Mouse (Mus musculus) olfactory bulb, adult 2 months (tissue): Measurements from ENCODE around the gene Gm13420. TPM values are rescaled to one million over a fixed set of nuclear protein-coding genes. Genes with fewer than 3 reads are reported as not detected.

Experiments used
- H3K27ac ChIP-seq: fragments of 200-500 bp; 2 replicates; pipeline ENCODE4 v1.5.1; 2012; ENCODE audit warnings: low read depth, low read length; ENCODE audit not compliant: insufficient read depth
- H3K4me1 ChIP-seq: fragments of 200-500 bp; 2 replicates; pipeline ENCODE4 v1.6.1; 2012; ENCODE audit warnings: low read length; ENCODE audit not compliant: control insufficient read depth, insufficient read depth
- H3K4me3 ChIP-seq: fragments of 200-500 bp; 2 replicates; pipeline ENCODE4 v1.5.1; 2012; ENCODE audit warnings: mild to moderate bottlenecking, low read depth, low read length, moderate library complexity; ENCODE audit not compliant: insufficient read depth
- CTCF ChIP-seq: fragments of 200-500 bp; IDR thresholded peaks from 2 replicates; pipeline ENCODE4 v1.5.1; 2012; ENCODE audit warnings: low read depth, mild to moderate bottlenecking, low read length, moderate library complexity; ENCODE audit not compliant: insufficient read depth
- POLR2A ChIP-seq: fragments of 200-500 bp; IDR thresholded peaks from 2 replicates; pipeline ENCODE4 v1.6.1; 2012; ENCODE audit warnings: mild to moderate bottlenecking, low read depth, low read length, moderate library complexity; ENCODE audit not compliant: insufficient read depth
- WGBS: fragments of 180-500 bp; shearing (Covaris S2); methylation state at CpG from one replicate; pipeline ENCODE4 v1.1.7; 2018; 5-methylcytosine and 5-hydroxymethylcytosine counted together
- polyA plus RNA-seq: library from polyadenylated mRNA; stranded (reverse); fragments of >200 nt; gene quantifications from 2 replicates; pipeline ENCODE4 v1.2.4, GENCODE M21; 2012; ENCODE audit warnings: low replicate concordance; ENCODE audit not compliant: missing spikeins, insufficient read depth, insufficient read length

The Gm13420 gene
- polyA plus RNA-seq, 1 experiment, result not detected

DNA sequence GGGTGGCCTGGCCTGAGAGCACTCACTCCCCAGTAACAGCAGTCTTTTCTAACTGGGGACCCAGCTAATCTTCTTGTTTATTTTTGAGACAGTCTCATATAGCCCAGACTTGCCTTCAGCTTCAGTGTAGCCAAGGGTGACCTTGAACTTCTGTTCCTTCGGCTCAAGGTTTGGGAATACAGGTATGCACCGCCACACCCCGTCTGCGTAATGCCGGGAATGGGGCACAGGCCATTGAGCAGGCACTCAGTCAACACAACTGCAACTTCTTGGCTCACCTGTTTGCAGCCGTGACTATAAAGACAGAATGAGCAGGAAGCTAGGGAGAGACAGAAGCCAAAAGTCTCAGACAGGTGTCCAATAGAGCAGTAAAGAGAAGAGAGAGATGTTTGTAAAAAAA lies 7.2 kb downstream of the Gm13420 start:
- Histone ChIP-seq H3K4me3 (no peak overlapping the region), H3K4me1 (peaks cover 6% of the 10 kb centered on the region), H3K27ac (no peak overlapping the region)
- TF ChIP-seq POLR2A, result no peak
- no peak for TF ChIP-seq CTCF
- 88% methylated on average over 6 of the region's 6 CpGs for WGBS

DNA sequence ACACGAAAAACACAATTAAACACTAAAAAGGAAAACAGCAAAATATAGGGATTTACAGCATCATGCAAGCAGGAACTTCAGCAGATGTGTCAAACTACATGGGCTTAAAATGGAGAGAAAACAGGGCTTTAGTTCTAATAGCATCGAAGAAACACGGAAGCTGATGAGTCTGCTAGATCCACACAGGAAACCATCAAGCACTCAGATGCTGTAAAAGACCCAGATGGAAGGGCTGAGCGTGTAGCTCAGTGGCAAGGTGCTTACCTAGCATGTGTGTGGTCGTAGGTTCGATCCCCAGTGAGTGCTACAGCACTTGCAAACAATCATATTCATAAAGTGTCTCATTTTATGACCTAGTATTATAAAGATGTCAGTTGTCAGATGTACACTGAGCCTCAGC lies 10.3 kb downstream of the Gm13420 start:
- no peak for TF ChIP-seq CTCF
- no peak for TF ChIP-seq POLR2A
- H3K4me3 ChIP-seq, result no peak overlapping the region
- H3K4me1 ChIP-seq, result no peaks in the 10 kb centered on the region
- H3K27ac ChIP-seq, result no peak overlapping the region
- 90% methylated on average over 6 of the region's 6 CpGs for WGBS

DNA sequence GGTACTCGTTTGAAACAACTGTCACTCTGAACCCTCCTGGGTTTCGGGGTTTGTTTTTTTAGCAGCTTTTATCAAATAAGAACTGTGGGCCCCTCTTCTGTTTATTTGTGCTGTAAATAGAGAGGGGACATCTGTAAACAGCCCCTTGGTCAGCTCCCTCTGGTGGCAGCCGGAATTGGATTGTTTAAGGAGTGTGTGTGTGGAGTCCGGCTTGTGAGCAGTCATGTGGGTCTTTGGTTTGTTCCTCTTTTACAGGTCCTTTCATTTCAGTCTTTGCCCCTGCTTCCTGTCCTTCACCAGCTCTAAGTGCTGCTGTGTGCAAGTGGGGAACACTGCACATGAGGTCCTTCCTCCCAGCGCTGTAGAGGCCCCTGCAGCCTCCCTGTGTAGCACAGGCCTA lies 12.1 kb downstream of the Gm13420 start:
- Histone ChIP-seq H3K4me1 (no peaks in the 10 kb centered on the region), H3K4me3 (no peak overlapping the region), H3K27ac (no peak overlapping the region)
- WGBS, result 70% methylated on average over 5 of the region's 5 CpGs
- TF ChIP-seq POLR2A (no peak), CTCF (no peak)

DNA sequence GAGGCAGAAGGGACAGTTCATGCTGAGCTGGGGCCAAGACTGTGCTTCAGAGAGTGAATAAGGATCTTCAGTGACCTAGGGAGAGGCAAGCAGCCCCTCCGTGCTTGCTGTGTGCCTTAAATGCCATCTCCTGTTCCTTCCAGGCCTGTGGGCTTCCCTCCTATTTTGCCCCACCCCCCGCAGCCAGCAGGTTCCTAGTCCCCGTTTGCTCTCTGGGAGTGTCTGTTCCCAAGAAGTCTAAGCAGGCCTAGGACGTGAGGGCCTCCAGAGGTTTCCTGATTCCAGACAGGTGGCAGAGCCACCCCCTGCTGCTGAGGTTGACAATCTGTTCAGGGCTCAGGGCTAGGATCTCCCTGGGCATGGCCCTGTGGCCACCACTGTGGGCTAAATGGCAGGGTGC lies 12.7 kb downstream of the Gm13420 start:
- 72% methylated on average over 4 of the region's 4 CpGs for WGBS
- Histone ChIP-seq H3K27ac (no peak overlapping the region), H3K4me3 (no peak overlapping the region), H3K4me1 (no peaks in the 10 kb centered on the region)
- no peak for TF ChIP-seq POLR2A
- no peak for TF ChIP-seq CTCF

DNA sequence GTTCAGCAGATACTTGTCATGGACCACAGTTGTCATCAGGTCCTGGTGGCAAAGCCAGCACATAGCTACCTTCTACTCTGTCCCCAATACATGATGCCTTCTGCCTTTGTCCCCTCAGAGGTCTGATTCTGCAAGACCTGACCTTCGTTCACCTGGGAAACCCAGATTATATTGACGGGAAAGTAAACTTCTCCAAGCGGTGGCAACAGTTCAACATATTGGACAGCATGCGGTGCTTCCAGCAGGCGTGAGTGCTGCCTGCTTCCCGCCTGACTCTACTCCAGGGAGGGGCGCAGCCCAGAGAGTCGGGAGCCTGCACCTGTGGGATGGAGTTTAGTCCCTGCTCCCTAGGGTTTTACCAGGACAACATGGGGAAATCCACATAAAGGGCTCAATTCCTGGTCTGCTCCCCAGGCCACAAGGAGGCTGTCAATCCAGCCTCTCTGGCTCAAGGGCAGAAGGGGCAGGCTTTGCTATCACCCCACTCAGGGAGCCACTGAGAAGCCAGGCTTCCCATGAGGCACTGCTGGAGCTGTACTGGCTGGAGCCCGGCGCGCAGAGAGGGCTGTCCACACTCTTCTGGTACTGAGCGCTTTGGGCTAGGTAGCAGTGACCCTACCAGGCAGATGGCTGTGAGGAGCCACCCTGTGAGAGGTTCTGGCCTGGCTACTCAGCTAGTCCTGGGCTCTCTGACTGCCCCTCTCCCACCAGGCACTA lies 14.1 kb downstream of the Gm13420 start:
- Histone ChIP-seq H3K27ac (no peak overlapping the region), H3K4me3 (no peak overlapping the region), H3K4me1 (no peaks in the 10 kb centered on the region)
- no peak for TF ChIP-seq CTCF
- TF ChIP-seq POLR2A, result no peak
- WGBS, result 87% methylated on average over 12 of the region's 12 CpGs

DNA sequence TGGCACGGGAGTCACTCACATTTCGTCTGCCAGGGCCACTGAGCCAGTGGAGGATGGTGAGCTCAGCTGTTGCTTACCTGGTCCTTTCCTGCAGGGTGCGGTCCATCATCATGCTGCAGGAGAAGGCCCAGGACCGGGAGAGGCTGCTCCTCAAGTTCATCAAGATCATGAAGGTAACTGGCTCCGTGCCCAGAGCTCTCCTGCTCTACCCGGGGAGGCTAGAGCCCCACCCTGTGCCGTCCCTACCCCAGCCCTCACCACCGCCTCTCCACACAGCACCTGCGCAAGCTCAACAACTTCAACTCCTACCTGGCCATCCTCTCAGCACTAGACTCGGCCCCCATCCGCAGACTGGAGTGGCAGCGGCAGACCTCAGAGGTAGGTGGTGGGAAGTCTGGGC lies 15.8 kb downstream of the Gm13420 start:
- TF ChIP-seq CTCF, result no peak
- no peak for TF ChIP-seq POLR2A
- 92% methylated on average over 12 of the region's 12 CpGs for WGBS
- Histone ChIP-seq H3K27ac (no peak overlapping the region), H3K4me1 (no peaks in the 10 kb centered on the region), H3K4me3 (no peak overlapping the region)

DNA sequence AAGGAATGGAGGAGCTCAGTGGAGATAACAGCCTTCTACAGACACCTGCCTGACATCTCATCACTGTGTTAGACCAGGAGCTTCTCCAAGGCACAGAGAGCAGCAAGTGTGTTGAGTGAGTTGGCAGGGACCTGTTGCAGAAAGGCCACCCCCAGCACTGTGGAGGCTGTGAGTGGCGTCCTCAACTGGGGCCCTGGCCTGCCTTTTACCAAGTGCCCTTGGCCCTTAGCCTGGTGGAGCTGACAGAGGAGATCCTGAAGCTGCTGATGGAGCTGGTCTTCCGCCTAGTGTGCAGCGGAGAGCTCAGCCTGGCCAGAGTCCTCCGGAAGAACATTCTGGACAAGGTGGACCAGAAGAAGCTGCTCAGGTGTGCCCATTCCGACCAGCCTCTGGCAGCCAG lies 18.1 kb downstream of the Gm13420 start:
- 93% methylated on average over 5 of the region's 5 CpGs for WGBS
- no peak for TF ChIP-seq POLR2A
- TF ChIP-seq CTCF, result no peak
- H3K27ac ChIP-seq, result no peak overlapping the region
- no peaks in the 10 kb centered on the region for H3K4me1 ChIP-seq
- H3K4me3 ChIP-seq, result no peak overlapping the region

DNA sequence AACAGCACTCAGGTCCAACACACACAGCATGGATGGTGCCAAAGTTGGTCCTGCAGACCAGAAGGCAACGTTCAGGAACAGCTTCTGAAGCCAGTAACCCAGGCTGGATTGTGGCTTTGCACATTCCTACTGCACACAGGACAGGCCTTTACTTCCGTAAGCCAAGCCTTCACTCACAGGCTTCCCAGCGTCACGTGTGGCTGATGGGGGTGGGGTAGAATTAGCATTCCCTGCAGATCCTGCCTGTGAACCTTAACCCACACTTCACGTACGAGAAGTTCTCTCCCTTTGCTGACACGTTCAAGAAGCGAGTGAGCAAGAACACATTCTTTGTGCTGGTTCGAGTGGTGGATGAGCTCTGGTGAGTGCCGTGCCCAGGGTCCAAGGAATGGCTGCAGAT lies 18.9 kb downstream of the Gm13420 start:
- WGBS, result 87% methylated on average over 10 of the region's 10 CpGs
- no peak overlapping the region for H3K27ac ChIP-seq
- H3K4me1 ChIP-seq, result no peaks in the 10 kb centered on the region
- no peak overlapping the region for H3K4me3 ChIP-seq
- TF ChIP-seq POLR2A (no peak), CTCF (no peak)

DNA sequence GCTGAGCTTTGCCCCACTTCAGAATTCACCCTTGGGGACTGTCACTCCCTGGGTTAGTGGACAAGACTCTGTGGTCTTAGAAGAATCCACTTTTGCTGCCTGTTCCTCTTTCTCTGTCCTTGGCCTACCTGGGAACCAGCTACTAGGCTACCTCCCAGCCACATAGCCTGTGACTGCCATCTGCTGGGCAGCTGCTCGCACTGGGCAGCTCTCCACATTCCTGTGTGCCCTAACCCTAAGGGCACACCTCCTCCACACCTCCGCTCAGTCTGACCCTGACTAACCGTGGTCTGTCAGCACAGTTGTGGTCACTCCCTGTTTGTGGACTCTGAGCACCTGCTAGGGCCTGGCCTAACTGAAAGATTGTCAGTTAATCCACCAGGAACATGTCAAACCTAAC lies 19.9 kb downstream of the Gm13420 start:
- Histone ChIP-seq H3K4me1 (no peaks in the 10 kb centered on the region), H3K27ac (no peak overlapping the region), H3K4me3 (no peak overlapping the region)
- WGBS, result 76% methylated on average over 3 of the region's 3 CpGs
- no peak for TF ChIP-seq CTCF
- TF ChIP-seq POLR2A, result no peak

DNA sequence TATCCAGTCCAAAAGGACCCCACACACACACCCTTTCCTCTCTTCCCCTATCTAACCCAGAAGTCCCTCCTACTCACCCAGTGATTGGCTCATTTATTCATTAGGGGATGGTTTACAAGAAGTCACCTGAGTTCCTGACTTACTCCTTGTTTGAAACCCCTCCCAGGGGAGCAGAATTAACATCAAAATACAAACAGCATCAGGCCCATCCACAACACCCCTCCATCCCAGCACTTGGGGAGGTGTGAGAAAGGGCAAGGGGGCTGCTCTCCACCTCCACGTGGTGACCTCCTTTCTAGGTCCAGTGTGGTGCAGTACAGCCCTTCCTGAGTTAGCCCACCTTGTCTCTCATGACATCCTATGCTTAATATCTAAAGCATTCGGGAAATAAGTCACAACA lies 22.0 kb downstream of the Gm13420 start:
- H3K27ac ChIP-seq, result no peak overlapping the region
- WGBS, result 51% methylated on average over 2 of the region's 2 CpGs
- no peak for TF ChIP-seq POLR2A
- no peak for TF ChIP-seq CTCF
- H3K4me3 ChIP-seq, result no peak overlapping the region
- no peaks in the 10 kb centered on the region for H3K4me1 ChIP-seq
